Mouse (Mus musculus) embryonic fibroblast, embryonic 13.5 days (primary cell): Measurements from ENCODE around the gene Gm10382. TPM values are rescaled to one million over a fixed set of nuclear protein-coding genes. Genes with fewer than 3 reads are reported as not detected.
A peak's percentile ranks its signal among the peaks of the same experiment; 100 is the strongest.

Source experiments
- H3K27ac ChIP-seq: 2 replicates; pipeline ENCODE4 v1.5.1; 2012; ENCODE audit warnings: low read length, control low read depth, inconsistent platforms; ENCODE audit not compliant: insufficient read depth
- H3K4me1 ChIP-seq: 2 replicates; pipeline ENCODE4 v1.6.1; 2011; ENCODE audit warnings: low read length; ENCODE audit not compliant: control insufficient read depth, insufficient read depth
- H3K4me3 ChIP-seq: 2 replicates; pipeline ENCODE4 v1.5.1; 2011; ENCODE audit warnings: mild to moderate bottlenecking, control low read depth, low read length; ENCODE audit not compliant: insufficient read depth
- CTCF ChIP-seq: IDR thresholded peaks from 2 replicates; pipeline ENCODE4 v1.5.1; 2011; ENCODE audit warnings: mild to moderate bottlenecking, control low read depth, low read length, moderate library complexity, borderline replicate concordance; ENCODE audit not compliant: insufficient read depth
- POLR2A ChIP-seq: IDR thresholded peaks from 2 replicates; pipeline ENCODE4 v1.6.1; 2011; ENCODE audit warnings: low read depth, mild to moderate bottlenecking, control low read depth, low read length, moderate library complexity
- polyA plus RNA-seq: library from polyadenylated mRNA; stranded (reverse); fragments of >200 nt; gene quantifications from 2 replicates; pipeline ENCODE4 v1.2.4, GENCODE M21; 2011; ENCODE audit warnings: low read depth; ENCODE audit not compliant: missing spikeins, insufficient read length

Gene Gm10382
- polyA plus RNA-seq, result not detected in 2 replicates

GRCm38 (mm10) chr5:125389131-125389578 is at the start of gene Gm10382:
Gene Gm10382 (plus strand): TSS chr5:125389322.
- peak within 1 kb of the TSS; percentile 99 for H3K4me3 ChIP-seq
- H3K27ac ChIP-seq, result peak within 1 kb of the TSS; percentile 99
- TF ChIP-seq CTCF (no peak), POLR2A (peak; percentile 66; the same call in 1 of the 2 replicates)
- peaks cover 3% of the 10 kb centered on the region; the same call in 1 of the 2 replicates for H3K4me1 ChIP-seq

GRCm38 (mm10) chr5:125339851-125340531 is 49.1 kb upstream of the Gm10382 start:
- TF ChIP-seq CTCF (no peak), POLR2A (no peak)
- H3K4me3 ChIP-seq, result peak overlapping the region; percentile 66
- peak overlapping the region; percentile 60 for H3K27ac ChIP-seq
- no peaks in the 10 kb centered on the region for H3K4me1 ChIP-seq

GRCm38 (mm10) chr5:125340547-125341262 is 48.4 kb upstream of the Gm10382 start, which contains the start of gene Scarb1:
Gene Scarb1 (minus strand): TSS chr5:125341094.
- peak within 1 kb of the TSS; percentile 66 for H3K4me3 ChIP-seq
- no peaks in the 10 kb centered on the region for H3K4me1 ChIP-seq
- peak within 1 kb of the TSS; percentile 1; the same call in 1 of the 2 replicates for H3K27ac ChIP-seq
- TF ChIP-seq POLR2A (peak; percentile 94), CTCF (no peak)

- TF ChIP-seq CTCF (no peak), POLR2A (no peak)
- Histone ChIP-seq H3K4me1 (no peaks in the 10 kb centered on the region), H3K4me3 (no peak overlapping the region), H3K27ac (no peak overlapping the region)
These were observed 47.5 kb upstream of the Gm10382 start for GRCm38 (mm10) chr5:125341459-125342090.

- Histone ChIP-seq H3K4me3 (no peak overlapping the region), H3K4me1 (no peaks in the 10 kb centered on the region), H3K27ac (no peak overlapping the region)
- no peak for TF ChIP-seq POLR2A
- no peak for TF ChIP-seq CTCF
These were observed 44.8 kb upstream of the Gm10382 start for GRCm38 (mm10) chr5:125344296-125344695.

GRCm38 (mm10) chr5:125348067-125348466 is 41.1 kb upstream of the Gm10382 start:
- no peak for TF ChIP-seq CTCF
- H3K4me3 ChIP-seq, result no peak overlapping the region
- no peaks in the 10 kb centered on the region for H3K4me1 ChIP-seq
- no peak overlapping the region for H3K27ac ChIP-seq

GRCm38 (mm10) chr5:125348487-125348886 is 40.6 kb upstream of the Gm10382 start:
- TF ChIP-seq CTCF, result no peak
- no peak for TF ChIP-seq POLR2A
- Histone ChIP-seq H3K27ac (no peak overlapping the region), H3K4me3 (no peak overlapping the region), H3K4me1 (no peaks in the 10 kb centered on the region)

- H3K4me3 ChIP-seq, result no peak overlapping the region
- H3K4me1 ChIP-seq, result no peaks in the 10 kb centered on the region
- TF ChIP-seq CTCF, result no peak
- no peak for TF ChIP-seq POLR2A
- no peak overlapping the region for H3K27ac ChIP-seq
These were observed 39.7 kb upstream of the Gm10382 start for GRCm38 (mm10) chr5:125349391-125349790.

- Histone ChIP-seq H3K27ac (peak overlapping the region; percentile 14; the same call in 1 of the 2 replicates), H3K4me3 (no peak overlapping the region), H3K4me1 (no peaks in the 10 kb centered on the region)
- TF ChIP-seq CTCF, result no peak
- no peak for TF ChIP-seq POLR2A
These were observed 38.1 kb upstream of the Gm10382 start for GRCm38 (mm10) chr5:125351057-125351456.

GRCm38 (mm10) chr5:125351939-125352338 is 37.2 kb upstream of the Gm10382 start:
- Histone ChIP-seq H3K4me3 (no peak overlapping the region), H3K4me1 (no peaks in the 10 kb centered on the region), H3K27ac (no peak overlapping the region)
- TF ChIP-seq POLR2A, result no peak
